Mouse (Mus musculus) c-Kit-positive CD71-positive TER-119-negative erythroid progenitor cells, embryonic 14.5 days (primary cell): ENCODE results near the gene 2310039H08Rik.
"Not testable (repeated sequence)": the region's sequence is repeated elsewhere in the genome, so short reads cannot be mapped to it uniquely, and the experiment has no call there.

Experiments used
- DNase-seq: peaks from one replicate; pipeline ENCODE4 v3.0.0-alpha.2; 2013; ENCODE audit warnings: low read depth

Gene 2310039H08Rik

DNA sequence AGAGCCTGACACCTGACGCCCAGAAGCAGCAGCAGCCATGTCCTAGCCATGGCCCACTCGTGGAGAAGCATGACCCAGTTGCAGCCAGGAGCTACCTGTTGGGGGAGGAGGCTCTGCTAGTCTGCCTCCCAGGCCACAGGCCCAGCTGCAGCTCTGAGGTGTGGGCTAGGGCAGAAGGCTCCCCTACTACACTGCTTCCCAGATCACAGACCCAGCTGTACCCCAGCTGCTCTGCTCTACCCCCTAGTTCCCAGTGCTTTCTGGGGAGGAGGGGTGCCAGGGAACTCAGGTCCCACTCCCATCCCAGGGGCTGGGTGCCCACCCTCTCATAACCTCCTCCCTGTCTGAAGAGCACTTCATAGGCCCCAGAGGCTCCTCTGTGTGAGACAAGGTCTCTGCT, 8.9 kb upstream of the 2310039H08Rik start, which contains the start of gene Ptcra:
Gene Ptcra (minus strand): TSS at position 169 of the 400 bp plus-strand sequence.
- no peak for DNase-seq

DNA sequence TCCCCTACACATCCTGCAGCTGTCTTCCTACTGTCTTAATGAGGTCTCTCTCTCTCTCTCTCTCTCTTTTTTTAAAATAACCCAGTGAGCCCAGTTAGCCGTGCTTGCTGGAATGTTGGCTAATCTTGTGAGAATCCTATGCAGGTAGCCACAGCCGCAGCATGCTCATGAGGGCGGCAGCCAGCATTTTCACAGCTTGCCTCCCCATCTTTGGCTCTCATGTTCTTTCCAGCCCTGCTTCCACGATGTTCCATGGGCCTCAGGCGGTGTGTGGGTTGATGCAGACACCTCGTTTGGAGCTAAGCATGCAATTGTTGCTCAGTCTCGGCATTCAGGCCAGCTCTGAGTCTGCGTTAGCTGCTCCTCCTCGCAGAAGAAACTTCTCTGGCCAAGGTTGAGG, 7.5 kb upstream of the 2310039H08Rik start:
- not testable (repeated sequence) for DNase-seq

DNA sequence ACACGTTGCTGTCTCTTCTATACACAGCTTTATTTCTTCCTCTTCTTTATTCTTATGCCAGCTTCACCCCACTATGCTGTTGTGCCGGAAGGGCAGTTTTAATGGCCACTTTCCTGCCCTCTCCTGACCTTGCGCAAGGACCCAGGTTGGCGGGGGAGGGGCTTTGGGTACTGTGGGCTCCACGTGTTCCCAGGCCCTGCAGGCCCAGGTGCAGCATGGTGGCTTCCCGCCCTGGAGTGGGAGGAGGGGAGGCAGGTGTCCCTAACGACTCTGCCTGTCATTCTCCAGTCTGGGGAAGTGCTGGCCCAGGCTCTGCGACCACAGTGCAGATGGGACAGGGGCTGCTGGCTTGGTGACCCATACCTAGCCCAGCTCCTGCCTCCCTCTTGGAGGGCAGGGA, 4.6 kb upstream of the 2310039H08Rik start:
- no peak for DNase-seq

DNA sequence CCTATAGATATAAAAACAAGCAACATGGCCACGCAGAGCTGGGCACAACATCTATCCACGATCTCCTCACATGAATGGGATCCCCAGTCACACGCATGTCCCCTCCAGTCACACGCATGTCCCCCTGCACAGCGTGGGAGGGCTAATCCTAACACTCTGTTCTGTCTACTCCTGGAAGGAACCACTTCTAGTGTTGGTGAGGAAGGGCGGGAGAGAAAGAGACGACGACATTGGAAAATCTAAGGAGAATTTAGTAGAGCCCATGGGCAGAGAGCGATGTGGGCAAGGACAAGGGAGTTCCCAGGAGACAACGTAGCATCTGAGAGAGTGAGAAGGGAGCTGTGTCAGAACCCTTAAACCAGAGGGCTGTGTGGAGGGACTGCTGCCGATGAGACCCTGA, 1.9 kb upstream of the 2310039H08Rik start:
- DNase-seq, result no peak

DNA sequence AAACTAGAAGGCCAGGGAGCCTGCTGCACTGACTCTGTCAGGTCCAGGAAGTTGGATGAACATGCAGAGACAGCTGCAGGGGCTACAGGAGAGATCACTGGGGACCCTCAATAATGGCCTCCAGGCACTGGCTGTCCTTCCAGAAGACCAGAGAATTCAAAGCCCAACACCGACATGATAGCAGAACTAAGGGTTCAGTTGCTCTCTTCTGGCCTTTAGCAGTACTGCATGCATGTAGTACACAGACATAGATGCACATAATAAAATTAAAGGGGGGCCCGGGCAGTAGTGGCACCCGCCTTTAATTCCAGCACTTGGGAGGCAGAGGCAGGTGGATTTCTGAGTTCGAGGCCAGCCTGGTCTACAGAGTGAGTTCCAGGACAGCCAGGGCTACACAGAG, 1.4 kb upstream of the 2310039H08Rik start:
- DNase-seq, result no peak

DNA sequence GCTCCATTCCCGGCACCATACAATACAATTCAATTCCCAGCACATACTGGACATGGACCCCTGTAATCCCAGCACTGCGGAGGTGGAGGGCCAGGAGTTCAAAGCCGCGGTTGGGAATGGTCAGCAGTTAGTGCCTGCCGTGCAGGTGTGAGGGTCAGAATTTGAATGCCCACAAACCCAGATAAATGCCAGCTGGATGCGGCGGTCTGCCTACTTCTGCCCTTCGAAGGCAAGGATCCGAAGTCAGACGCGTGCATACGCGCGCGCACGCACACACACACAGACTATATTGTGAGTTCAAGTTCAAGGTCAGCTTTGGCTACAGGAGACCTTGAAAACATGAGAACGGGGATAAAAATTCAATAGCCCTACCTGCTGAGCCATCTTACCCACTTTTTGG, 819 bp upstream of the 2310039H08Rik start:
- no peak for DNase-seq

DNA sequence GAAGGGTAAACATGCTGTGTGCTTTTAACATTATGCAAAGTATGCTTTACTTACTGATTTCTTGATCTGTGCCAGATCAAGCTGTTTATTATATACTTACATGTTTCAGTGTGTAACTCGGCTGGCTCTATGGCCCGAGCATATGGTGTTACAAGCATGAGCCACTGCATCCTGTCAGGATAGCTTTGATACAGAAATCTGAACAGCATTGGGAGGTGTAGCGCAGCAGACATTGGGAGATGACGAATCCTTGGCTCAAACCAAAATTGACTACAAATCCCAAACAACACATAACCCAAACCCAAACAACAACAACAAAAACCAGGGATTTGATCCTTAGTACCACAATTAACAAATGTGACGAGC, 414 bp upstream of the 2310039H08Rik start:
- no peak for DNase-seq

DNA sequence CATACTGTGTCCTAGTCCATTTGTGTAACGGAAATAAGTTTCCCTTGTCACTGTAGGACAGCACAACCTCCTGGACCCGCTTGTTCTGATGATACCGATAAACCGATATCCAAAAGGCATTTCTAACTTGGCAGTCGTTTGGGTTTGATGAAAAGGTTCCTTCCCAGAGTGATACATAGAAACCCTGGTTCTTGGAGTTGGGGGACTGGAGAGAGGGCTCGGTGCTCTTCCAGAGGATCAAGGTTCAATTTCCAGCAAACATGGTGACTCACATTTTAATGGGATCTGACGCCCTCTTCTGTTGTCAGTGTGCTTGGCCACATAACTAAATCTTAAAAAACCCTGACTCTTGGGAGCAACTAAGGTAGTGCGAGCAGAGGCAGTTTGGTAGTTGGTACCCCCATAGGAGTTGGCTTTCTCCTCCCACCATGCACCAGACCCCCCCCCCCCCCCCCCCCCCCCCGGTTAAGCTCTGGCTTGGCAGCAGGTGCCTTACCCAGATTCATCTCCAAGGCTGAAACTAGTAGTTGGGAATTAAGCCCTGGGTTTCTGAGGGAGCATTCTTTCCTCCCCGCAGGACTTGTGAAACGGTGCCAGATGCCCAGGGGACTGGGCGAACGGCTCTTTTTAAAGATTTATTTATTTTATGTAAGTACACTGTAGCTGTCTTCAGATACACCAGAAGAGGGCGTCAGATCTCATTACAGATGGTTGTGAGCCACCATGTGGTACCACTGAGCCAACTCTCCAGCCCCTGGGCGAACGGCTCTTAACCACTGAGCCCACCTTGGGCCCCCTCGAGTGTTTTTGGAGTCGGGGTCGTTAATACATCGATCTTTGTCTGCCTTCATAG, 1.1 kb downstream of the 2310039H08Rik start:
- peak; percentile 44 for DNase-seq

DNA sequence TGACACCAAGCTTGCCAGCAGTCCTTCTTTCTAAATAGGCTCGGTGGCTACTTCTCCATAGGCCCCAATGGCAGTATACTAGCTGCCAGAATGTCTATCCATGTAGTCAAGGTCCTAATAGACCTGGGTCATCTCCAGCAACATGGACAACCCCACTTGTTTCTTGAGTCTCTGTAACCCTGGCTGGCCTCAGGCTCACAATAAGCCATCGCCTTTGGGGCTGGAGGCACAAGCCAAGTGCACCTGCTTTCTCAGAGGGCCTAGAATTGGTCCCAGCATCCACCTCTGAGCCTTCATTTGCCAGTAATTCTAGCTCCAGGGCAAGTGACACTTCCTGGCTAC, 1.7 kb downstream of the 2310039H08Rik start:
- no peak for DNase-seq

DNA sequence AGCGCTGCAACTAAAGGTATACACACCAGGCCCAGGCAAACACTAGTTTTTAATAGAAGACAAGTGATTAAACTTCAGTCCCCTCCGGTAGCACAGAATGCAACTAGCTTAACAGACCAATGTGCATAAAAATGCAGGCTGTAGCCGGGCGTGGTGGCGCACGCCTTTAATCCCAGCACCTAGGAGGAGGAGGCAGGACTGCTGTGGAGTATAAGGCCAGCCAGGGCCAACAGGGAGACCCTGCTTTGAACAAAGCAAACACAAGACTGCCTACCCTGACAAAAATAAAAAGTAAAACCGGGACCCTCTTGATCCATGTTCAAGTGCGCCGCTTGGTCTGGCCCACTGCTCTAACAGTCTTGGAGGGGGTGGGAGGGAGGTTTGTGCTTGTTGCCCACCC, 2.6 kb downstream of the 2310039H08Rik start:
- DNase-seq, result no peak

DNA sequence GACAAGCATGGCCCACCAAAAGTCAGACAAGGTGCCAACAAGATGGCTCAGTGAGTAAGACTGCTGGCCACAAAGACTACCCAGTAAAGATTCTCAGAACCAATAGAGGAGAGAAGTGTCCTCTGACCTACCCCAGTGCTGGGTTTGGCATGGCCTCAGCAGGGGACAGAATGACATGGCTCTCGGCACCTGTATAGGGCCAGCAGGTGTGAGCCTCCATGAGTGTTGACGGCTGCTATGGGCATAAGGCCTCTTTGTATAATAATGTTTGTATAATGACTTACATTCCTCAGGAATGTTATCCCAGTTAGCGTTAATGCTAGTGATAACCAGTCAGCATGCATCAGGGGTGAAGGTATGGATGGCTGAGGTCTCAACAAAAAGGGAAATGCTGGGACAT, 3.7 kb downstream of the 2310039H08Rik start:
- DNase-seq, result no peak

DNA sequence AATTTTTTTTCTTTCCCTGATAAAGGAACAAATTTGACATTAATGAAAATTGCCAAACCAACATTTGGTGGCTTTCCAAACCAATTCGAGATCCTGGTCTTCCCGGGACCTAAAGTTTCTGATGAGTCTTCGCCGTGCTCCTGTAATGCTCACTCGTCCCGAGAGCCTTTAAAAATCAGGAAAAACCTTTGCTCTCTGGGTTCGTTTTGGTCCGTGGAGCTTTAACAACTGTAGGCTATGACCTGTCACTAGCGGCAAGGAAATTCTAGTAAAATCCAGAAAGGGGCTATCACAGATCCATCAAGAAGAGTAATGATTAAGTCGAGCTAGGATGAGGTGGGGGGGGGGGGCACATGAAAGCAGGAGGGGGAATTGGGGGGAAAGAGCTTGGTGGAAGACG, 9.4 kb downstream of the 2310039H08Rik start:
- DNase-seq, result no peak

DNA sequence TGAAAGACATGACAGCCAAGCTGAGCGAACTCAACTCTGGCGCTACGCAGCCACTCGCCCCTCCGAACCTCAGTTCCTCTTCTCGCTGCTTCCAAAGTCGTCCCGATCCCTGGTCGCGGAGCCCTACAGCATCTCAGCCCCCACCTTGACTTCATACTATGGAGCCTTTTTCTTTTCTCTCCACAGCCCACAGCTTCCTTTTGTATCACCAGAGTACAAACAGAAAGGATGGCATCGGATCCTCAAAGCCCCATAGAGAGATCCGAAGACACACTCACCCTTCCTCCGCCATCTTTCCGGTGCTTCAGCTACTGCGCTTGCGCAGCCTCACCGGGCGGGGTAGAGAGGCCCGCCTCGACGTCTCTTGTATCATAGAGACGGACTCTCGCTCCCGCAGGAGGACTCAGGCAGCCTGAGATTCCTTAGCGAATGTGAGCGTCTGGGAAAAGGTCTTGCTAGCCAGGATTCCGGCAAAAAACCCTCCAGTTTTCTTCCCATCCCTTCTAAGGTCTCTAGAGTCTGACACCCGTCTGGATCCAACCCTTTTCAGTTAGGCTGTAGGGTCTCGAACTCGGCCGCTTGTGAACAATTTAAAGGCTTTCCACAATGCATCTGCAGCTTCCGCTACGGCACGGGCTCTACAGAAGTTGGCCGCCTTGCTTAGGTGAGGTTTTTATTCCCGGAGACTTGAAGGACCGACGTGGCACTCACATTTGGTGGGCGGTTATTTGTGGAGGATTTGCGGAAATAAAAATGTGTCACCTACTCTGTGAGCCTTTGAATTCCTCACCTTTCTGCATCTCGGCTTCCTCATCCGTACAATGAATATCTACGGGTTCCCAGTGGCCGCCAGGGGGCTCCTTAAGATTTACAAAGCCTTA, 10.1 kb downstream of the 2310039H08Rik start, which contains the start of gene Rpl7l1:
Gene Rpl7l1 (minus strand): TSS at position 332 of the 881 bp plus-strand sequence.
- DNase-seq, result peak; percentile 90

DNA sequence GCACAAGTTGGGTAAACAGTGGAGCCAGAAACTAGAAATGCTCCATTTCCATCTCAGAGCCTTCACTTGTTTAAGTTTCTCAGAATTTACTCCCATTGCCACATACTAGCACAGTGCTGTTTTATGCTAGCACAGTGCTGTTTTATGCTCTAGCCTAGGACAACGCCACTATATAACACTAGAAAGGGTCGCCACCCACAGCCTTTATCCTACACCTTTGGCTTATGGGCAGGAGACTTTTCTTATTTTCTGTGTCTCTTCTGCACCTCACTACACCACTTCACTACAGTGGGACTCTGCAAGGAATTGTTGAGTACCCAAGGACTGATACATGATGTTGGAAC, 10.8 kb downstream of the 2310039H08Rik start:
- no peak for DNase-seq

DNA sequence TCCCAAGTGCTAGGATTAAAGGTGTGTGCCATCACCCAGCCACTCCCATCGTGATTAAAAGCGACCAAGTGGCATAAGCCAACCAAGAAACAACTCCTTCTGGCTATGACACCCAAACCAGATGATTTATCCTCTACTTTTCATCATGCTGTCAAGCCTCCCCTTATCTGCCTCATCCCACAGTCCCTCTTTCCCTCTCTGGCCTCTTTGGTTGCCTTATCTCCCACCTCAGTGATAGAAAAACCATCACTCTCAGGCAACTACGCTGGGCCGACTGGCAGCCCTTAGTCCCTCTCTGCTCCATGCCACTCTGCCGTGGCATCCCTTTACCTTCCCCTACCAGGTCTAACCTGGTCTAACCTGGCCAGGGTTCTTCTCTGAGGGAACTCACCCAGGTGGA, 14.5 kb downstream of the 2310039H08Rik start:
- peak; percentile 41 for DNase-seq

DNA sequence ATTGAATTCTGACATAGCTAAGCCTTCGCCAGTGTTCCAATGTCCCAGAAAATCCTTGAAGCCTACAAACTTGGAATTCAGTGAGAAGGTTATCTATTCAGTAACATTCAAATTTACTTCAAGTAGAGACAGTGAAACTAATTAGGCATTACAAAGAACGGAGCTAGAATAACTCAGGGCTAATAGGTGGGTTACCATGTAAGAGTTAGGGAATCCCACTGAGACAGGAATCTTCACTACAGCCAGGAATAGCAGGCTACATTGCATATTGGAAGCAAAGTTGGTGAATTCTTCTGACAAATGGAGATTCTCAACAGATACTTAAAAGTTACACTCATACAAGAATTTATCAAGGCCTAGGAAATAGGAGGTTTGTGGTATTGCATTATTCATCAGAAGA, 15.5 kb downstream of the 2310039H08Rik start:
- DNase-seq, result not testable (repeated sequence)

DNA sequence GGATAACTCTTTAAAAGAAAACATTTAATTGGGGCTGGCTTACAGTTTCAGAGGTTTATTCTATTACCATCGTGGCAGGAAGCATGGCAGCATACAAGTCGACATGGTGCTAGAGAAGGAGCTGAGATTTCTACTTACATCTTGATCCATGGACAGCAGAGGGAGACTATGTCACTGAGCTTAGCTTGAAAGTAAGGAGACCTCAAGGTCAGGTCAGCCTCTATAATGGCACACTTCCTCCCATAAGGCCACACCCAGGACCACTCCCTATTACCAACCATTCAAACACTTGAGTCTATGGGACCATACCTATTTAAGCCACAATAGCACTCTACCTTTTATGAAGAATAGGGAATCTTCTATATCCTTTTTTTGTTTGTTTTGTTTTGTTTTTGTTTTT, 20.5 kb downstream of the 2310039H08Rik start:
- DNase-seq, result no peak

DNA sequence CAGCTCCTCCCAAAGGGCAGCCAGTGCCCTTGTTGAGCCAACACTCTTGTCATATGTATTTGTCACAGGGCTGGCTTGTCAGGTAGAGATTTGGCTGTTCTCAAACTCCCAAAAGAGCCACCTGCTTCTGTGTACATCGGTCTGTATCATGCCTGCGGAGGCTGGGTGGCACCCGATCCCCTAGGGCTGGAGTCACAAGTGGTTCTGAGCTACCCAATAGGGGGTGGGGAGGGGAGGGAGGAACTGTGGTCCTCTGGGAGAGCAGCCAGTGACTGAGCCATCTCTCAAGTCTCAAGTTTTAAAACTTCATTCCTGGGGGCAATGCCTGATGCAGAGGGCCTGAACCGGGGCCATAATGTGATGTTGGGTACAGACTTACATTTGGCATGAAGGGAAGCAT, 24.3 kb downstream of the 2310039H08Rik start:
- no peak for DNase-seq

DNA sequence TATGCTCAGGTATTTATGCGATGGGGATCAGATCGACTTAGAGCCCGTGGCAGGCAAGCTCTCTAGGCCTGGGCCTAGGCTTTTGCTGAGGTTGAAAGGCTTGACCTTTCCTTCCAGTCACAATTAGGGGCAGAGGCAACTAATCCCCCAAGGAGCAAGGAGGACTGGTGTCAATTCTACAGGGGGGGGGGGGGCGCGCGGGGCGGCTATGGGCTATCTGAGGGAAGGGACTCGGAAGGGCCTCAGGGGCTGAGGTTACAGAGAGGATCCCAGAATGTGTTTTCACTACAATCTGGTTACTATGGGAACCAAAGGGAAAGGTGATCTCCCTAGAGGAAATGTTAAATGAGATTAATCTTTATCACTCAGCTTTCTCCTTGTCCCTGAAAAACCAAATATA, 25.0 kb downstream of the 2310039H08Rik start:
- DNase-seq, result no peak

DNA sequence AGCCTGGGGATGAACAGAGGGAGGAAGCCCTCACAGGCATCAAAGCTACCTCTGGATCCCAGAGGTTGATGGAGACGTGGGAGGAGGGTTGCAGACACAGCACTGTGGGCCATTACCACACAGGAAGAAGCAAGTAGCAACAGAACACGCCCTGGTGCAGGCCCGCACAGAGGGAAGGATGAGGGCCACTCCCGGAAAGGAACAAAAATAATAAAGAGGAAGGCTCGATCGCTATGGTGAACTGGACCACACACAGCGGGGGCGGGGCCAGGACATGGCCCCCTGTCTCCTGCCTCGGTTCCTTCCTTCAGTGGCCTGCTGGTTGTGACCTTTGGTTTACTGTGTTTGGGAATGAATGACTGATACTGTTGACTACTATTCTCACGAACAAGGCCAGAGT, 27.2 kb downstream of the 2310039H08Rik start:
- no peak for DNase-seq

DNA sequence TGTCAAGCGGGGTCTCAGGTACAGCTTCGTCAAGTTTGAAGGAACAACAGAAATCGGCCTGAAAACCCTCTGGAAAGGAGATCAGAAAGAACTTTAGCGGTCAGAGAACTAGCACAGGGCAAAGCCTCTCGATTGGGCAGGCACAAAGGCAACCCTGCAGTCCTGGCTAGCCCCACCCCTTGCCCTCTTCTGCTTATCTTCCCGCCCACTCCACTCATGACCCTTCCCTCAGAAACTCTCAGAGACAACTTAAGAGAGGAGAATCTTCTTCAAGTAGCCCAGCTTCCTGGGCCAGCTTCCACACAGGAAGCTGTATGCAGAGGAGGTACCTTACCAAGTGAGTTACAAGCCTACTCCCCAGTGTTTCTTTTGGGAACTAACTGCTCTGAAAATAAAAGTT, 29.3 kb downstream of the 2310039H08Rik start:
- DNase-seq, result no peak

DNA sequence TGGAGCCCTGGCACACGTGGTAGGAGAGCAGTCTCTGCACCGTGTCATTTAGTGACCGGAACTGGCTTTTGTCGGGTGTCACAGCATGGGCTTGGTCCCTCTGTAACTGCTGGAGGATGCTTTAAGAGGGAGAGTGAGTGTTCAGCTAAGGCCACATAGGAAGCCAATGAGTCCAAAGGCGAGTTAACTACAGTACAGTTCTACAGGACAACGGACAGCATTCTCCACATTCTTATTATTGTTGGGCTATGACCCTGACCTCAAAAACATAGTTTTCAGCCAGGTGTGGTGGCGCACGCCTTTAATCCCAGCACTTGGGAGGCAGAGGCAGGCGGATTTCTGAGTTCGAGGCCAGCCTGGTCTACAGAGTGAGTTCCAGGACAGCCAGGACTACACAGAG, 35.9 kb downstream of the 2310039H08Rik start:
- no peak for DNase-seq

DNA sequence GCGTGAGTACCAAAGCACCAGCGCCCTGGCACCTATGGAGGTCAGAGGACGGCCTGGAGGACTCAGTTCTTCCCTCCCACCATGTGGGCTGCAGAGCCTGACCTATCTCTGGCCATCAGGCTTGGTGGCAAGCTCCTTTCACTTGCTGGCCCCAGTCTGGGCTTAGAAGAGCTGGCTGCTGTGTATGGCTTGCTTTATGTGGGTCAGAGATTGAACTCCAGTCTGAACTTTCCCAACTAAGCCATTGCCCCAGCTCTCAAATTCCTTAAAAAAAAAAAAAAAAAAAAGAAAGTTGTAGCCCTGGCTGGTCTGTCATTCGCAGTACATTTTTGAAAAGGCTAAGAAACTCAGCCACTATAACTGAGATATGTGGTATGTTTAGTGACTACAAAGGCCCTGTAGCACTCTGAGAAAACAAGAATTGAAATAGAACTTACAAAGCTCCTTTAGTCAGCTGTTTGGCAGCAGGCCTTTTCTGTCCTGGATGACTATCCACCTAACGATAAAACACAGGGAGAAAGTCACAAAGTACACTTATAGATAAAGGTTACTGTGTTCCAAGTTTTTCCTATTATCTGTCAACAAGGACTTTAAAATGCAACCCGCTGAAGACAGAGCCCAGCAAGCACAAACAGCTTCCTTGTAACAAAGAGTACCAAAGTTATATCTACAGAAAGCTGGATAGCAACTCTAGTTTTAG, 36.8 kb downstream of the 2310039H08Rik start:
- DNase-seq, result no peak
